Mouse (Mus musculus) embryo, embryonic 11.5 days (tissue): ENCODE measurements at regions not wholly inside any gene's neighbourhood (a gene's known extent, or its start where the extent isn't known, plus 50 kb on each side); places are given as distances from the start of the nearest gene placed in this dataset.
"Not testable (repeated sequence)": the region's sequence is repeated elsewhere in the genome, so short reads cannot be mapped to it uniquely, and the experiment has no call there.

Source experiments
- DNase-seq: peaks from one replicate; pipeline ENCODE4 v3.0.0-alpha.2; 2012; ENCODE audit warnings: low read depth, low spot score

GRCm38 (mm10) chr6:4149663-4150062, 62.9 kb upstream of the Bet1 start:
- no peak for DNase-seq

DNA sequence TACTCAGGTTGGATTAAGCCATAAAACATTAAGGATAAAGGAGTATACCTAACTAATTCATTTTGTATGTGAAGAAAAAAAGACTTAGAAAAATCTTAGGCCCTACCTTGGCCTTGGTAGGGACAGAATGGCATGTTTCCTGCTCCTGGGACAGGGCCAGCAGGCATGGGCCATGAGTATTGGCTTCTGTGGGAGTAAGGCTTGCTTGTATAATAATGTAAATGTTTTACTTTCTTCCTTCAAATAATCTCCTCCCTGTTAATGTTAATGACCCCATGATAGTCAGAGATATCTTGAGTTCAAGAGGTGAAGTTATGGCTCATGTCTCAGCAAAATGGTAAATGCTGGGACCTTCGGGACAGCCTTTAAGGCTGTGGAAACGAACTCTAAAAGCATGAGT, 71.5 kb upstream of the Bet1 start:
- DNase-seq: no peak

DNA sequence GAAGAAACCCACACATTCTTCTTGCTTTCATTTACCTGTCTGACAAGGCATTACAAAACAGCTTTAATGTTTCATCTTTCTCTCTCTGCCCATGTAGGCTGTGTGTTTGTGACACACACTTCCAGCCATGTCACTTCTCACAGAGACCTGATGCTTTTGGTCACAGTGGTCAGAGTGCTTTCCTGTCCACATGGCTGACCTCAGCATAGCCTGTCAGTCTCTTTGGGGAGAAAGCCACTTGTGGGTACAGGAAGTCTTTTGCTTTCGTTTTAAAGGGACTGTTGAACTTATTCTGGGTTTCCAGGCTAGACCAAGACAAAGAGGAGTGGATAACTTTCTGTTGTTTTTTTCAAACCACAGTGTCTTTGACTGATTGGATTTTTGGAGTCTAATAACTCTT, 77.0 kb upstream of the Bet1 start:
- DNase-seq: no peak

- DNase-seq: no peak
These were observed 80.3 kb upstream of the Bet1 start for GRCm38 (mm10) chr6:4167112-4167511.

DNA sequence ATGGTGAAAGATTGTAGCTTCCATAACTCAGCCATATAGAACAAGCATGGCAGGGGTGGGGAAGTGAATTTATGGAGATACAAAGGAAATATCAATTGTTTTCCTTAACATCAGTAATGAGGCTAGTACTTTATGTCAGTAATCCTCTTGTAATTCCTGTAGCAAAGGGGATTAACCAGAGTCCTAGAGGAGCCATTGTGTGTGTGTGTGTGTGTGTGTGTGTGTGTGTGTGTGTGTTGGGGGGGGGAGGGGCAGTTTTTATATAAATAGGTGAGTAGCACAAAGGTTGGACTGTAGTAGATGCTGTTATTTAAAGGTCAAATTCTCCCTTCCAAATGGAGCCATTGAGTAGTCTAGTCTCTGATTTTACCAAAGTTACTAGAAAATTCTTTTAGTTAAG, 81.0 kb upstream of the Bet1 start:
- no peak for DNase-seq

GRCm38 (mm10) chr6:4171561-4171960, 84.8 kb upstream of the Bet1 start:
- no peak for DNase-seq

DNA sequence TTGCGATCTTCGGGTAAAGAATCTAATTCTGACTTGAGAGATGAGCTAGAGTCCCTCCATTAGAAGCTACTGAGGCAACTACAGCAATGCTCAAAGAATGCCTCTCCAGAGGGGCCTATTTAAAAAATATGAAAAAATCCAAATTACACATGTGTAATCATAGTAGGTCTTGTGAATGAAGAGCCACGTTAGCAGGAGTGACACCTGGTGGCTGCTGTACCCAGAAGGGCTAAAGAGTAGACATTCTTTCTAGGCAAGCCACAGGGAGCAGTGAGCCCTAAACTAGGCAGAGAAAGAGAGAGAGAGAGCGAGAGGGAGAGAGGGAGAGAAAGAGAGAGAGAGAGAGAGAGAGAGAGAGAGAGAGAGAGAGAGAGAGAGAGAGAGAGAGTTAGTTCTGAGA, 100.9 kb upstream of the Bet1 start:
- no peak for DNase-seq

GRCm38 (mm10) chr6:4190976-4191375, 104.2 kb upstream of the Bet1 start:
- not testable (repeated sequence) for DNase-seq

DNA sequence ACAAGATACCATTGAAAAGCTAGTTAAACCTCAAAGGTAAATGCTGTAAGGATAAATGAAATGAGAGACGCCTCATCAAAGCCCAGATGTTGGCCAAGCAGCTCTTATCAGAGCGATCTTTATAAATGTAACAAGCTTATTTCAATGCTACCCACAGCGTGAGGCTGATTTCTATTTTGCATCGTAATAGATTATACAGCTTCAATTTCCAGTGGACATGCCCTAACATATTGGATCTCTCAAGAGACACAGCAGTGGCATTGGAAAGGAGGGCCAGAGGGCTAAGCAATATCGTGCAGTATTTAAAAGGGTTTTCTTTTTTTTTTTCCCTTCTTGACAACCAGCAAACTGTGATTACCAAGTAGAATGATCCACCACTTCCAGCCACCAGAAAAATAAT, 106.5 kb upstream of the Bet1 start:
- no peak for DNase-seq

GRCm38 (mm10) chr6:4201176-4201575, 114.4 kb upstream of the Bet1 start:
- no peak for DNase-seq

DNA sequence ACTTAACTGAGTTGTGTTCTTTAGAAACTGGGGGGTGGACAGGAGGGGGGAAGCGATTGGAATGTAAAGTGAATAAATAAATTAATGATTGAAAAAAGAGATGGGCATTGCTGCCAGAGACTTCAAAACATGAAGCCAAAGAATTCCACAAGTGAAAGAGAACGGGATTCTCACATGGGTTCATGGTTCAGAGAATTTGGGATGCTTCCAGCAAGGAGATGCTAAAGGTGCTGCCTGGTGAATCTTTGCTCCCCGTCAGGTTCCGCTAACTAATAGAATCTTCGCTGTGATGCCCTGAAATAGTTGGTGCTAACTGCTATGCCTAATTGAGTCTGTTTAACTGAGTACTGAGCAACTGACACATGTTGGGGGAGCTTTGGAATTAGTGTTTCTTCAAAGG, 118.9 kb upstream of the Bet1 start:
- DNase-seq: no peak

DNA sequence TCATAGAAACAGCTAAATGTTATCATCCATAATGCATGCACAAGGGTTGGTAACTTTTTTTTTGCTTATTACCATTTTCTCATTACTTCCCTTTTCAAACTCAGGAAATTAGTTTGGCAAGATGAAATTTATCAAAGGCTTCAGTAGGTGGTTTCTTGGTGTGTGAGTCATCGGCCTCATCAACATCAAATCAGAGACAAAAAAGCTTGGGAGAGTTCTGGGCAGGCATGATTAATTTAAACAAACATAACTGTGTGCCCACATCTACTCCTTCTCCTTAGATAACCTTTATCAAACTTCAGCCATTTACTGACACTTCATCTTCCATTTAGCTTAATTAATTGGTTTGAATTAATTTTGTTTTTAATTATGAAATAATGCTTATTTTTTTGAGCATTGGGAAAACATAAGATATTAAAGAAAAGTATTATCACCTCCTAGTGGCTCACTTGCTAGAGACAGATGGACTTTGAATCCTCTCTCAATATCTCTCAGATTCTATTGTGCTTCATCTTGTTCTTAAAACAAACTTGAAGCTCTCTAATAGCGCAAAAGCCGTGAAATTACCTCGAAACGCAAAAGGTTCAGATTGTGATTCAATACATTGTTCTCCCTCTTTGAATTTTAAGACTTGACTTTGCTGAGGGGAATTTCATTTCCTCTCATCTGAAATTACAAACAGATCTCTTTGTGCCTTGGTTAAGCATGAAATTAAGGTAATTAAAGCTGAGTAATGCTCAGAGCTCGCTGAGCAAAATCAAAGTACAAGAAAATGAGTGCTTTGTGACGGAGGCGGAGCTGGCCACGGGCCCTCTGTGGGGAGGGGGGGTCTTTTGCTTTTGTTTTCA, 158.7 kb upstream of the Bet1 start:
- DNase-seq: no peak

DNA sequence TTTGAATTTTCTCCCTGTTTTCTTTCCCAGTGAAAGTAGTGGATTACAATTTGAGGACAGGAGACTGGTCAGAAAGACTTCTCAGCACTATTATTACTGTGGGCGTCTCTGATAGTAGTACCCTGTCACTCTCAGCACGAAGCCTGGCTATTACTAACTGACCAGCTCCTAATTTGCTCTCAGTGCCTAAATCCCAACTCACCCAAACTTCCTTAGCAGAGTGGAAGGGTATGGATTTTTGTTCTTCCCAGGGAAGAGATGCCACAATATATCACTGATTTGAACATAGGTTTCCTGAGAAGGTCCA, 159.3 kb upstream of the Bet1 start:
- no peak for DNase-seq

GRCm38 (mm10) chr6:4276607-4277006, 189.8 kb upstream of the Bet1 start:
- DNase-seq: no peak

- DNase-seq: no peak
These were observed 190.6 kb upstream of the Bet1 start for GRCm38 (mm10) chr6:4277245-4277890.

DNA sequence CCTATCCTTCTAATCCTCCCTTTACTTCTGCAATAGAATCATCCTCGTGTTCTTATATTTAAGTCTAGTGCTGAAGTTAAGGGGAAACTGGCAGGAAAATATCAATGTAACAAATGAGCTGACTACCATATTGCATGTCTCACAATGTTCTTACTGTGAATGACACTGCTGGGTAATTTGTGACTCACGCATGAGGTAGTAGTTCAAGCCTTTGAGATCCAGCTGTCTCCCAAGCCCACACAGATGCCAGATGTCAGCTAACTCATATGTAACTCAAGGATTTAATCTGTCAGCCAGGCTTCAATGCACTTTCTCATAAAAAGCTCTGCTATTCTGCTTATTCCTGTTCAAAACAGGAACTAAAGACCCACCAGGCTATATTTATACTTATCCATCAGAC, 204.6 kb upstream of the Bet1 start:
- DNase-seq: no peak

GRCm38 (mm10) chr6:4303410-4303809, 201.2 kb upstream of the Col1a2 start:
- DNase-seq: not testable (repeated sequence)

- no peak for DNase-seq
These were observed 154.7 kb upstream of the Col1a2 start for GRCm38 (mm10) chr6:4349953-4350352.

GRCm38 (mm10) chr6:4362220-4362619, 142.4 kb upstream of the Col1a2 start:
- no peak for DNase-seq

DNA sequence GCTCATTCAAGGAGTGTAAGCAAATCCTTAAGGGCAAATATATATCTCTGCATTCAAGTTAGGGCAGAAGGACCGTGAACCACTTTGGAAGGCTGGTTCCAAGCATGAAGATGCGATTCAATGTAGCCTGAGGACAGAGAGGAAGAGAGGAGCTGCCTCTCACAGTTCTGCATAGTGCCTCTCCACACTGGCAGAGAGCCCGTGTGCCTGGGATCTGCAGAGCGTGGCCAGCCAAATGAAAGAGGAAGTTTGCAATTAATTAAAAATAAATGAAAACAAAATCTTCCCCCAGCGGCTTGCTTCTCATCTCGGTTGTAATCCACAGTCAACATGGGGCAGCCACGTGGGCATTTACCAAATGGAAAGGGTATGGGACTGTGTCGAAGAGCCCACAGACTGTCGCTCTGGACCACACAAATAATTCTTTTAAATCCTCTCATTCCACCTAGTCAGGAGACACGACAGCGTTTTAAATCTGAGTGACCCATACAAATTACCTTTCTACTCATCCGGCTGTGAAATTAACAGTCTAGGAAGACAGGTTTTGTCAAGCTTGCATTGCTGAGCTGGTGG, 129.1 kb upstream of the Col1a2 start:
- no peak for DNase-seq

DNA sequence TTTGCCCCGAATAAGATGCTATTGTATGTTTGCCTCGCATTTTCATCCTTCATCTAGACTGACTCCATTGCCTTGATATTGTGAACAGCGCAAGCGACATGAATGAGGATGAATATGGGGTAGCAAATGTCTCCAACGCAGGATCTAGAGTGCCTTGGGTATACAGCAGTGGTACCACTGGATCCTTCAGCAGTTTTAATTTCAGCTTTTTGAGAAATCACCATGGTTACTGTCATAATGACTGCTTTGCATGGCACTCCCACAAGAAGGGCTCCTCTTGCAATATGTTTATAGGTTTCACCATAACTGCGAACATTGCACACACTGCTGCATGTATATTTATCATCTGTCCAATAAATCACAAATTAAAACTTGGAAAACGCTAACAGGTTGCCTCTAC, 107.8 kb upstream of the Col1a2 start:
- no peak for DNase-seq

GRCm38 (mm10) chr6:4397695-4398598, 106.7 kb upstream of the Col1a2 start:
- no peak for DNase-seq
